Comparison of ENCODE assay signal across 7 mouse cellular contexts in genomic region chr9:77428115-77428747, GRCm38 (mm10).
DNase-seq lines count a peak whose midpoint lies in the region; ATAC-seq and TF ChIP-seq lines count a peak whose summit lies in the region.

No protein-coding gene starts in this region.

- no peak for TF ChIP-seq CTCF in stomach, postnatal 0 days (IDR thresholded peaks at IDR 0.05; ENCODE audit: low read depth)

- H3K27me3 ChIP-seq in lung, embryonic 16.5 days (ENCODE audit: control insufficient read depth, insufficient read depth, low read depth, low read length): no peaks in the 10 kb centered on the region
- no peaks in the 10 kb centered on the region for H3K27me3 ChIP-seq in hindbrain, embryonic 11.5 days (ENCODE audit: control insufficient read depth, insufficient read depth, low read length)
- H3K27me3 ChIP-seq in liver, embryonic 13.5 days: no peaks in the 10 kb centered on the region
- H3K27me3 ChIP-seq in stomach, postnatal 0 days (ENCODE audit: control insufficient read depth, insufficient read depth, low read length): no peaks in the 10 kb centered on the region

- no peaks in the 10 kb centered on the region for H3K9me3 ChIP-seq in lung, embryonic 16.5 days (ENCODE audit: control insufficient read depth, low read length)
- H3K9me3 ChIP-seq in hindbrain, embryonic 11.5 days (ENCODE audit: control insufficient read depth, low read length): no peaks in the 10 kb centered on the region
- no peaks in the 10 kb centered on the region for H3K9me3 ChIP-seq in liver, embryonic 13.5 days (replicated peaks)
- H3K9me3 ChIP-seq in stomach, postnatal 0 days (ENCODE audit: control insufficient read depth, low read length): no peaks in the 10 kb centered on the region

- TF ChIP-seq EP300 in stomach, postnatal 0 days (optimal IDR thresholded peaks at IDR 0.05): no peak

- DNase-seq in lung, adult 18-20 months: no peak
- peak; percentile 19 for DNase-seq in hindbrain, embryonic 11.5 days (ENCODE audit: low spot score)
- no peak for DNase-seq in liver, embryonic 13.5 days
- DNase-seq in stomach, postnatal 0 days (ENCODE audit: low spot score): no peak
- no peak for DNase-seq in c-Kit-positive CD71-positive TER-119-positive erythroid progenitor cells, embryonic 14.5 days (ENCODE audit: low spot score)
- DNase-seq in B cell, adult 2 months: no peak

- peaks cover 40% of the 10 kb centered on the region for H3K4me1 ChIP-seq in lung, embryonic 16.5 days (replicated peaks; ENCODE audit: control insufficient read depth, insufficient read depth, low read length)
- peaks cover 4% of the 10 kb centered on the region; the same call in 1 of the 2 replicates for H3K4me1 ChIP-seq in hindbrain, embryonic 11.5 days (replicated peaks; ENCODE audit: control insufficient read depth, insufficient read depth, low read length)
- peaks cover 38% of the 10 kb centered on the region for H3K4me1 ChIP-seq in liver, embryonic 13.5 days (replicated peaks)
- peaks cover 7% of the 10 kb centered on the region for H3K4me1 ChIP-seq in stomach, postnatal 0 days (replicated peaks; ENCODE audit: control insufficient read depth, insufficient read depth)

- no peaks in the 10 kb centered on the region; the same call in 1 of the 2 replicates for H3K36me3 ChIP-seq in lung, embryonic 16.5 days (ENCODE audit: control insufficient read depth, insufficient read depth, low read length)
- H3K36me3 ChIP-seq in hindbrain, embryonic 11.5 days (ENCODE audit: control insufficient read depth, insufficient read depth, low read length): no peaks in the 10 kb centered on the region
- peaks cover 6% of the 10 kb centered on the region for H3K36me3 ChIP-seq in liver, embryonic 13.5 days
- H3K36me3 ChIP-seq in stomach, postnatal 0 days (ENCODE audit: control insufficient read depth, insufficient read depth, low read length): peaks cover 2% of the 10 kb centered on the region; the same call in 1 of the 2 replicates

- H3K4me3 ChIP-seq in lung, embryonic 16.5 days (ENCODE audit: low read length): no peak overlapping the region
- H3K4me3 ChIP-seq in hindbrain, embryonic 11.5 days (ENCODE audit: low read depth, low read length): no peak overlapping the region
- no peak overlapping the region for H3K4me3 ChIP-seq in liver, embryonic 13.5 days (replicated peaks)
- H3K4me3 ChIP-seq in stomach, postnatal 0 days (ENCODE audit: low read depth, low read length): no peak overlapping the region

- WGBS in lung, embryonic 16.5 days: 30% methylated on average over 14 of the region's 14 CpGs
- WGBS in hindbrain, embryonic 11.5 days: 63% methylated on average over 14 of the region's 14 CpGs
- 10% methylated on average over 14 of the region's 14 CpGs for WGBS in liver, embryonic 13.5 days (ENCODE audit: insufficient replicate concordance)
- 30% methylated on average over 14 of the region's 14 CpGs for whole genome bisulfite sequencing in stomach, postnatal 0 days

- H3K4me2 ChIP-seq in lung, embryonic 16.5 days (ENCODE audit: low read depth, low read length): peak overlapping the region; percentile 52
- H3K4me2 ChIP-seq in hindbrain, embryonic 11.5 days (replicated peaks; ENCODE audit: low read depth, low read length): peak overlapping the region; percentile 21
- peak overlapping the region; percentile 12; the same call in 1 of the 2 replicates for H3K4me2 ChIP-seq in liver, embryonic 13.5 days
- H3K4me2 ChIP-seq in stomach, postnatal 0 days (replicated peaks; ENCODE audit: low read depth): peak overlapping the region; percentile 44; the same call in 1 of the 2 replicates

- peak overlapping the region; percentile 24; the same call in 1 of the 2 replicates for H3K9ac ChIP-seq in lung, embryonic 16.5 days (ENCODE audit: low read length)
- no peak overlapping the region for H3K9ac ChIP-seq in hindbrain, embryonic 11.5 days (ENCODE audit: low read depth, low read length)
- no peak overlapping the region for H3K9ac ChIP-seq in liver, embryonic 13.5 days
- H3K9ac ChIP-seq in stomach, postnatal 0 days (ENCODE audit: low read length): no peak overlapping the region; the same call in 1 of the 2 replicates

- peak overlapping the region; percentile 64 for H3K27ac ChIP-seq in lung, embryonic 16.5 days (ENCODE audit: low read length)
- H3K27ac ChIP-seq in hindbrain, embryonic 11.5 days (ENCODE audit: low read depth, low read length): peak overlapping the region; percentile 31; the same call in 1 of the 2 replicates
- H3K27ac ChIP-seq in liver, embryonic 13.5 days: no peak overlapping the region
- H3K27ac ChIP-seq in stomach, postnatal 0 days (replicated peaks): peak overlapping the region; percentile 70

- ATAC-seq in lung, embryonic 16.5 days (ENCODE audit: low read depth): no peak
- ATAC-seq in hindbrain, embryonic 11.5 days (ENCODE audit: low FRiP score): no peak
- no peak for ATAC-seq in liver, embryonic 13.5 days (ENCODE audit: low read depth)
- ATAC-seq in stomach, postnatal 0 days (ENCODE audit: low FRiP score, low TSS enrichment): no peak
